Mouse (Mus musculus) kidney, postnatal 36 days (tissue): ENCODE data around the gene Hspb6.
A peak's percentile ranks its signal among the peaks of the same experiment; 100 is the strongest.

Source experiments
- DNase-seq, 2 experiments: peaks; one replicate each; pipeline ENCODE4 v3.0.0; 2021 to 2022; ENCODE audit warnings: mixed read lengths in 2 of 2

Gene Hspb6

GRCm38 (mm10) chr7:30552102-30553020, at the start of gene Hspb6, which contains the start of gene Proser3:
Gene Hspb6 (plus strand): TSS chr7:30552178.
Gene Proser3 (minus strand): TSS chr7:30552299.
- peak; percentile 99 for DNase-seq

GRCm38 (mm10) chr7:30508061-30508460, 43.9 kb upstream of the Hspb6 start:
- DNase-seq: no peak

DNA sequence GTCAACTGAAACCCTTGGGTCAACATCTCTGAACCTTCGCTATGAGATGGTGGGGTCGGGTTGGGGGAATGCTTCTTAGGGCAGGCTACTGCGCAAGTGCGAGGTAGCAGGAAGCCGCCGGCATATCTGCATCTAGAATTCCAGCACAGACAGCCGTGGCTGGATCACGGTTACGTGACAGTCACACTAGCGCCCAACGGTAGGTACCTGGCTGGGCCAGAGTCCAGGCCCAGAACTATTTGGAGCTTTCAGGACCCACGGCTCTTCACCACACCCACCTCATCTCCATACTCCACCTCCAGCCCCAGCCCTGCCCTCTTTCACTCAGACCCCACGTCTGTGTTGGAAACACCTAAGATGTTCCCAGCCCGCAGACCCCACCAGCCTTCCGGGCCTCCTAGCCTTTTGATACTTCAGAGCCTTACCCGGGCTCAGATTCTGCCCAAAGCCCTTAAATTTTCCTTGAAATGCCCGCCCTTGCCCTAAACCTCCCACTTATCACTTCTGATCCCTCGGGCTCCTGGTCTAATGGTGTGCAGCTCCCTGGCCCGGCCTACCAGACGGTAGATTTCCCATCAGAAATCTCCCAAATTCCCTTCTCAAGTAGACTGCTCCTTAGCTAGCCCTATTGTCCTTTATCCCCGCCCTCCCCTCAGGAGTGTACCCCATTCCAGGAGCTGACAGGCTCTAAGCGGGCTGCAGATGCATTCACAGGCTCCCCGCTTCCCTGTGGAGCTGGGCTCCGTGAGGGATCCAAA, 36.8 kb upstream of the Hspb6 start:
- DNase-seq: peak in 1 of 2 experiments; percentile 24

- no peak for DNase-seq
Measured at GRCm38 (mm10) chr7:30518325-30518724, 33.7 kb upstream of the Hspb6 start.

- peak; percentile 34 to 50 for DNase-seq
Measured at GRCm38 (mm10) chr7:30520396-30520795, 31.6 kb upstream of the Hspb6 start.

- DNase-seq: no peak
Measured at GRCm38 (mm10) chr7:30520856-30521255, 31.1 kb upstream of the Hspb6 start.

- DNase-seq: no peak
Measured at GRCm38 (mm10) chr7:30522871-30523270, 29.1 kb upstream of the Hspb6 start.

DNA sequence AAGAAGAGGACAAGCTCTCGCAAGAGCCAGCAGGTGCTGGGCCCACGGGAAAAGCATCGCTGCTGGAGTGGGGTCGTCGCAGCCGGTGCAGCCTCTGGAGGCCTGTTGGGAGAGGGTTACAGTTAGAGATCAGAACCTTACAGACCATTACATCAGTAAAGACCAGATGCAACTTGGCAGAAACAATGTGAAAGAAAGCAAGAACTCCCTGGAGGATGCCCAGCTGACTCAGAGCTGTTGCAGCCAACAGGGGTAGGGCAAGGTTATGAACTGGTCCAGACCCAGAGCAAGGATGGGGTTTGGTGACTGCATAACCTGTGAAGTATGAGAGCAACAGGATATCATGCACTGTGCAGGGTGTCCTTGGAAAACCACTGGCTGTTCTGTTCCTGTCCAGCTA, 27.5 kb upstream of the Hspb6 start:
- DNase-seq: no peak

GRCm38 (mm10) chr7:30525954-30526353, 26.0 kb upstream of the Hspb6 start:
- DNase-seq: no peak

DNA sequence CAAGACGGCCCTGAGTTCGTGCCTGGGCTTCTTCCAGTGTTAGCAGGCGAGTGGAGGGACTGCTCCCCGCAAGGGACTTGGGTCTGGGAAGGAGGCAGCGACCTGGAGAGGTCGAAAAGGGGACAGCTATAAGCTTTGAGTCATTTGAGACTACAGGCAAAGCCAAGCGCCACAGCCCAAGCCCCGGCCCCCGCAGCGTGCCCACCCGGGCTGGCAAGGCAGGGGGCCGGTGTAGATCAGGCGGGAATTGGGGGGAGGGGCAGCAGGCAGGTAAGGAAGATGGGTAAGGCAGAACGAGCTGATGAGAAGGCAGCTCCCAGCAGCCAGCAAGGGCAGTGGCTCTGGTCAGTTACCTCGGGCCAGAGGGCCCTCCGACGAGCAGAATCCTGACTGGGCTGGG, 25.6 kb upstream of the Hspb6 start:
- DNase-seq: no peak

DNA sequence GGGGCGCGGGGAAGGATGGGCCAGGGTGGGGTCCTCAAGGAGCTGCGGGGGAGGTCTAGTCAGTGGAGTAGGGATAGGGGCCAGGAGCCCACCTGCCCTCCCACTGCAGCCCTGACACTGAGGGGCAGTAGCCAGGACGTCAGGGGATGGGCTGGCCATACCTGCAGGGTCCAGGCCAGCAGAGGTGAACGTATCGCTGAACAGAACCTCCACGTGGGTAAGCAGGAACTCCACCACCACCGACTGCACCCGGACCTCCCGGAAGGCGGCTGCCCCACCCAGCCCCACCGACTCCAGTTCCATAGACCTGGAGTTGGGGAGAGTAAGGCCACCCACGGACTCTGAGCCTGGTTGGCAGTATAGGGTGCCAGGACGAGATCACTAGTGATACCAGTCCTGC, 25.0 kb upstream of the Hspb6 start:
- DNase-seq: no peak

- no peak for DNase-seq
Measured at GRCm38 (mm10) chr7:30531291-30531815, 20.6 kb upstream of the Hspb6 start.

GRCm38 (mm10) chr7:30532931-30533330, 19.0 kb upstream of the Hspb6 start:
- peak; percentile 80 to 81 for DNase-seq

- DNase-seq: no peak
Measured at GRCm38 (mm10) chr7:30533941-30534632, 17.9 kb upstream of the Hspb6 start.

DNA sequence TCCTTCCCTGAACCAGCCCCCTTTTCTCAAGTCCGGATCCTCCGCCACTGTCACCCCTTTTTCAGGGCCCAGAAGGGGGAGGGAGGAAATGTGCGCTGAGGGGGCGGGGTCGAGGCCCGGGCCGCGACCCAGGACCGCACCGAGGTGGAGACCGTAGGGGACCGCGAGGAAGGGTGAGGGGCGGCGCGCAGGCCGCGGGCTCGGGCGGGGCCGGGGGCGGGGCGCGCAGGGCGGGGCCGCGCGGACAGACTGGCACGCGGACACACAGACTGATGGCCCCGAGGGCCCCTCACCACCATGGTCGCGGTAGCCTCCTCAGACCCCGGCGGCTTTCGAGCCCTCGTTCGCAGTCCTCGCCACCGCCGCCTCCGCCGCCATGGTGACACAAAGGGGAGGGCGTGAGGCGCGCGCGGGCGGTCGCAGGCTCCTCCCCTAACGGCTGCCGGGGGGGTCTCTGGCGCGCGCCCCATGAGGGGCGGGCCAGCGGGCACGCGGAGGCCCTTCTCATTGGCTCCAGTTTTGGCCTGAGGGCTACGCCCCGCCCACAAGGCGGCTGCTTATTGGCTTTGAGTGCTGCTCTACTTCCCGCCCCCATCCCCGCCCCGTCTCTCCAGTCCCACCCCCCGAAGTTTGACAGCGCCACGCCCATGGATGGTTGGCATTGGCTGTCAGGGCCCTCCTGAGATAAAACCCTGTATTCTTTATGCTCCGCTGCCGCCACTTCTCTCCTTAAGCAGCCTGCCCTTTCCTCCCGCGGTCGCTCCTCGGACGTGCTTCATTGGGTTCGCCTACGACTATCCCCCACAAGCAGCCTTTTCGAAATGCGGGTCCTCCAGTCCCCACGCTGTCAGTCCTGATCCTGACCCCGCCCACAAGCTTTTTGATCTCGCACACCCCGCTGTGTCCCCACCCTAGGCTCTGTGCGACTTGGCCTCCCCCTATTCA, 17.1 kb upstream of the Hspb6 start, which contains the start of gene Arhgap33:
TSS of gene Arhgap33 (minus strand) at position 428 of the 945 bp plus-strand sequence.
- peak; percentile 97 for DNase-seq

- DNase-seq: no peak
Measured at GRCm38 (mm10) chr7:30540572-30540971, 11.4 kb upstream of the Hspb6 start.

- DNase-seq: no peak
Measured at GRCm38 (mm10) chr7:30544327-30544726, 7.7 kb upstream of the Hspb6 start.

DNA sequence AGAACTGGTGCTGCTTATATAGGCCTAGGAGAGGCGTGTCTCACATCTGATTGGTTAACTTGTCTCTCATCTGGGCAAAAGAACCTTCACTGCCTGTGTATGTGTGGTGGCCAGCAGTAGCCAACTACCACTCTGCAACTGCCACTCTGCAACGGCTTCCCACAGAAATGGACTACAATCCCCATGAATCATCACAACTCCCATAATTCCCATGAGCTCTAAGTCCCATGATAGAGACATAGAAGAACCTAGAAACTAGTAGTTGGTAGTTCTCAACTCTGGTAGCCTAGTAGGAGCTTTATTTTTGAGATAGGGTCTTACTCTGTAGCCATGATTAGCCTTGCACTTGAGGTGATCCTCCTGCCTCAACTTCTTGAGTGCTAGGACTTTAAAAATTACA, 2.1 kb upstream of the Hspb6 start:
- no peak for DNase-seq

- DNase-seq: no peak
Measured at GRCm38 (mm10) chr7:30550603-30551002, 1.4 kb upstream of the Hspb6 start.

GRCm38 (mm10) chr7:30551445-30552101, 405 bp upstream of the Hspb6 start:
- DNase-seq: peak in 1 of 2 experiments; percentile 67

- peak; percentile 51 to 58 for DNase-seq
Measured at GRCm38 (mm10) chr7:30553021-30553589, 1.1 kb downstream of the Hspb6 start.
